Mouse (Mus musculus): Measurements from ENCODE around the gene Plk5.

DNA sequence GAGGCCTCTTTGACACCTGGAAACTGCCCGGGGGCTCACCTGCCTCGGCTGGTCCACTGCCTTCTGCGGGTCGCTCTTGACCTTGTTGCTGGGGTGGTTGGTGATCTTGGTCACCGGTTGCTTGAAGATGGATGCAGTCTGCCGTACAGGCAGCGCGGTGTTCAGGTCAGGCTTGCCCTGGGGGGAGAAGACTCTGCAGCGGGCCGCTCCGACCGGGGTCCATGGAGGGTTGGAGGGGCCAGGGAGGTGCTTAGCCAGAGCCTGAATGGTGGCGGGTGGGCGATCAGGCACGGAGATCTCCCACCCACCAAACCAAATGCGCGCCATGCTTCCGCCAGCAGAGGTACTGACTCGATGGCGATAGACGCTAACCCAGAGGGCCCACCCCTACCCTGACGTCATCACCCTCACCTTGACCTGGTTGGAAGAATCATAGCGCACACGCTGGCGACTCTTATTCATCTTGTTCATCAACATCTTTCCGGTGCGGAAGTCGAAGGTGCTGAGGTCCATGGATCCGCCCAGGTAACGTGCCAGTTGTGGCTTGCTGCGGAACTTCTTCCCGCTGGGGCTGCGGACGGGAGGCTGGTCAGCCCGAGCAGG is 38.9 kb downstream of the Plk5 start:
- TF ChIP-seq POLR2A (IDR thresholded peaks at IDR 0.05; ENCODE audit: low read depth, low read length) (no peak), CTCF (IDR thresholded peaks at IDR 0.05; ENCODE audit: extremely low read depth, insufficient read depth, insufficient read length, insufficient replicate concordance) (no peak)
